Mouse (Mus musculus): Measurements from ENCODE around the gene Fkrp. TPM values are rescaled to one million over a fixed set of nuclear protein-coding genes. Genes with fewer than 3 reads are reported as not detected.

Gene Fkrp
- polyA plus RNA-seq, 1 experiment: 17.2 TPM

DNA sequence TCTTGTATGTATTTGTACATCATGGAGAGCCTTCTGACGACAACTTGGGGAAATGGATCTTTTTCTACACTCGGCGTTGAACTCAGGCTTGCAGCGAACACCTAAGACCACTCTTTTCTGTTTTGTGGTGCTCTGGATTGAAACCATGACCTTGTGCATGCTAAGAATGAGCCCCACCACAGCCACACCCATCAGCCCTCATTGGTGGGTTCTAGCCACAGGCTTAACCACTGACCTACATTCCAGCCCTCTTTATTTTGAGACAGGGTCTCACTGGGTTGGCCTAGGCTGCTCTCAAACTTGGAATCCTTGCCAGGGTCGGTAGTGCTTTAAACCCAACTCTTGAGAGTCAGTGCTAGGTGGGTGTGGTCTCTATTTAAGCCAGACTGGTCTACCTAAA is 21.6 kb downstream of the Fkrp start:
- no peak for DNase-seq (ENCODE audit: low spot score)

DNA sequence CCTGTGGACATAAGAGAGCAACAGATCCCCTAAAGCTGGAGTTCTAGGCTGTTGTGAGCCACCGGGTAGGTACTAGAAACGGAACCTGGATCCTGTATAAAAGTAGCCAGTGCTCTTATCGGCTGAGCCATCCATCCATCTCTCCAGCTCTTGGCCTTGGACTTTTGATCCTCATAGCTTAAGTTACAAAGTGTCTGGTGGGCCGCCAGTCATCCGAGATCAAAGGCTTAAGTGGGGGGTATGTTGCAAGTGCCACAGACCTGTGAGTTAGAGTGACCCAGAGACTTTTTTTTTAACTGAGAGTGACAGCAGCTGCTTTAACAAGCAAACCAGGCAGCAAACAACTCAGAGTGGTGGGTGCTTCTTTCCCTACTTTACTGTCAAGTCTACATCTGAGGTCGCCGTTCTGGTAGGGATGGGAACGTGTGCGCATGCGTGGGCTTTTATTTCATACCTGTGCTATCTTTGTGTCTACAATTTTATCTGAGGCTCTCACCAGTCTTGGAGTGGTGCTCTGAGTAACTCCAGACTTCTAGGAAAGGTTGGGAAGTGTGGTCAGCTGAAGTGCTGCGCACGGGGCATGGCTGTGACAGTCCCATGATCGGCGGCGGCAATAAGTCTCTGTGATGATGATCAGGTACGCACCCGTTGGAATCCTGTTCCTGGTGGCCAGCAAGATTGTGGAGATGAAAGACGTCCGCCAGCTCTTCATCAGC is 23.4 kb downstream of the Fkrp start:
- DNase-seq (ENCODE audit: low spot score): no peak

DNA sequence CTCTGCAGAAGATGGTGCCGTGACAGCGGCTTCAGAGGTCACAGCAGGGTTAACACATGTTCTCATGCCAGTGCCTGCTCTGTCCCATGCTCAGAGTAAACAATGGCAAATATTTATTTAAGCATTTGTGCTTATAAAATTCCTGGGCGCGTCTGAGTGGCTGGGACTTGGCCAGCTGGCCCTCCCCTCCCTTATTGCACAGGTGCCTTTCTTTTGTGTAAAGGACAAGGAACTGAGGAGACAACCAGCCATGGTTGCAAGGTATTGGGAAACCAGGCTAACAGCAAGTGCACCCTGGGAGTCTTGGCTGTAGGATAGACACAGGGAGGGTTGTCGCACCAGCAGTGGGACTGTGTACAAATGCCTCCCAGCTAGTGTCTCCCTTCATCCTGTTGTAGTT is 24.2 kb downstream of the Fkrp start:
- DNase-seq (ENCODE audit: low spot score): no peak

DNA sequence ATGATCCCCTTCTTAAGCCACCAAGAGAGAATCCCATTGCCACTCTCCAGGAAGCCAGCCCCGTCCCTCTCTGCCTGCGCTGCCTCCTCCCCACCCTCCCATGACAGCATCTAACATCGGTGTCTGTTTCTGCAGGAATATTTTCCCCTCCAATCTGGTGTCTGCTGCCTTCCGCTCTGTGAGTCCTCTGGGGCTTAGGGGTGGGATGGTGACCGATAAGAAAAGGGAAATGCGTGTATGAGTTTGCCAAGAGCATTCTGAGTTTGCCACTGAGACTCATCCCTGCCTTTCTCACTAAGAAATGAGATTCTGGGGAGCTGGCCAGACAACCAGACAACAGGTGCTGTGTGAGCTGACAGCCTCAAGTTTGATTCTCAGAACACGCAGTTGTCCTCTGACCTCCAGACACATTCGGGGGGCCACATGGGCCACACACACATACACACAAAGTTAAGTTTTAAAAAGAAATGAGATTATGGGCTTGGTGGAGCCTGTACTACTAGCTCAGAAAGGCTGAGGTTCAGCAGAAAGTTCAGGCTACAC is 30.9 kb downstream of the Fkrp start:
- DNase-seq (ENCODE audit: low spot score): no peak

DNA sequence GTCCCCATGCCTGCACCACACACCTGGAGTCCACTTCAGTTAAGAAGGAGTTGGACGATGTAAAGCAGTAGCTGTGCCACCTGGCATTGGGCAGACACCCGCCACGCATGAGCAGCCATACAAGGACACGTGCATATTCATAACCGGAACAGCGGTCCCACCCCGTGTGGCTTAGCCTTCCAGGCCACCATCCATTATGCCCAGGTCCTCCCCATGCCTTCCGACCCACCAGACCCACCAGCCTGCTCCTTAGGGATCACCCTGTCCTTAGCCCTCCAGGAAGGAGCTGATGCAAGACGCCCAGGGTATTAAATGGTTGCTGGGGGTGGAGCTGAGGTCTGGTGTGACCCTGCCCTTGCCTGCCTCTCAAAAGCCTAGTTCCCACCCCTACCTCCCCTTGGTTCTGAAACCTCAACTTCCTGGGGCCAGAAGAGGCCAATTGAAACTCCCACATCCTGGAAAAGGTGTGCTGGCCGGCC is 32.0 kb downstream of the Fkrp start:
- no peak for DNase-seq (ENCODE audit: low spot score)

DNA sequence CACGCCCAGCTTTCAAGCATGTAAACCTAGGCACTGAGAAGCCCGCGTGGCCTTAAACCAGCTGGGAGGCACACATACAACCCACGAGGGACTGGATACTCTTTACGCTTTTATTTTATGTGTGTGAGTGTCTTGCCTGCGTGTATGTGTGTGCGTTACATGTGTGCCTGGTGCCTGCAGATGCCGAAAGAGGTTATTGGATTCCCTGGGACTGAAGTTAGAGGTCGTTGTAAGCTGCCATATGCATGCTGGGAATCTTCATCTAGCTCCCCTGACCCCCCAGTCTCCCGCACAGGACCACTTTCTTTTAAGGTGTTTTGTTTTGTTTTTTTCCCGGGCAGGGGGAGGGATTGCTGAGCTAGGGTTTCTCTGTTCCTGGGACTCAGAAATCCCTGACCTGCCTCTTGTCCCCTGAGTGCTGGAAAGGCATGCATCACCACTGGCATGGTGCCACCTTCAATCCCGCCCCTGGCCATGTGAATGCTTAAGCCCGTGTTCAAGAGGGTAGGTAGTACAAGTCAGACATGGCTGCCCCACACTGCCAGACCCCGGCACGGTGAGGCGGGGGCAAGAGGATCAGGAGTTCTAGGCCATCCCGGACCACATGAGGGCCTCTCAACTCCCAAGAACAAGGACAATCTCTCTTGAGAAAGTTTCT is 32.6 kb downstream of the Fkrp start:
- DNase-seq (ENCODE audit: low spot score): peak; percentile 38

DNA sequence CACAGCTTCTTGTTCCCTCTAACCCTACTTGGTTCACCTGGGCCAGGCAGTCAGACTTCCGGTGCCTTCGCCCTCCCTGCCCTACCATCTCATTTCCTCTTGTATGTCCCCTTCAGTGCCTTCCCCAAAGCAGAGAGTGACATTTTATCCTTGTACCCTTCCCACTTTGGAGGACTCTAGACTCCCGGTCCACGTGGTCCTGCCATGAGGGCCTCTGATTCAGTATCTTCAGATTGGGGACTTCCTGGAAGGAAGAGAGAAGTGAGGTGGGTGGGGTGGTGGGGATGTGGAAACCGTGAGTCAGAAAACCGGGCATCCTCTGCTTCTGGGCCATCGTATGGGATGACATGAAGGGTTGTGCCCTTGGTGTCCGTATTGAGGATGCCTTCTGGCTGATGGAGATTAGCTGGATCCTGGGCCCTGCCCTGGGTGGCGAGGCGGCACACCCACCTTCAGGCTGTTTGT is 33.3 kb downstream of the Fkrp start:
- no peak for DNase-seq (ENCODE audit: low spot score)

DNA sequence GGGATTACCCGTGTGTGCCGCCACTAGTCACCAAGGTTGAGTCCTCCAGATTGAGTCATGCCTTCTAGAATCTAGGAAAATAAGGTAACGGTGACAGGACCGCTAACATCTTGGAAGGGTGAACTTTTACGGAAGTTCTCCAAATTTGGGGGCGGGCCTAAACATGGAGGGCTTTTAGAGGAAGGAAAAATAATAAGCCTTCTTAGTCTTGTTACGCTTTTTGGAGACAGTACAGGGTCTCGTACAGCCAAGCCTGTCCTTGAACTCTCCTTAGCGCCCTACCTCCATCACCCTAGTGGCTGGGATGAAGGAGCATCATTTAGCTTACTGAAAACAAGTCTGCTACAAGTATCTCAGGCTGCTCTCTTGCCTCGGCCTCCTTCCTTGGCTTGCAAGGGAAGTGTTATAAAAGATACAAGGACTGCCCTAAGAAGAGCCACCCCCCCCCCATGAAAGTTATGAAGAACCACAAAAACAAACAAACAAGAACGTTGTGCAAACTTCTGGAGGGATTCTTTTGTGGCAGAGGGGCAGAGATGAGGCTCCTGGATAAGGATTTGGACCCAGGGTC is 33.9 kb downstream of the Fkrp start:
- no peak for DNase-seq (ENCODE audit: low spot score)

DNA sequence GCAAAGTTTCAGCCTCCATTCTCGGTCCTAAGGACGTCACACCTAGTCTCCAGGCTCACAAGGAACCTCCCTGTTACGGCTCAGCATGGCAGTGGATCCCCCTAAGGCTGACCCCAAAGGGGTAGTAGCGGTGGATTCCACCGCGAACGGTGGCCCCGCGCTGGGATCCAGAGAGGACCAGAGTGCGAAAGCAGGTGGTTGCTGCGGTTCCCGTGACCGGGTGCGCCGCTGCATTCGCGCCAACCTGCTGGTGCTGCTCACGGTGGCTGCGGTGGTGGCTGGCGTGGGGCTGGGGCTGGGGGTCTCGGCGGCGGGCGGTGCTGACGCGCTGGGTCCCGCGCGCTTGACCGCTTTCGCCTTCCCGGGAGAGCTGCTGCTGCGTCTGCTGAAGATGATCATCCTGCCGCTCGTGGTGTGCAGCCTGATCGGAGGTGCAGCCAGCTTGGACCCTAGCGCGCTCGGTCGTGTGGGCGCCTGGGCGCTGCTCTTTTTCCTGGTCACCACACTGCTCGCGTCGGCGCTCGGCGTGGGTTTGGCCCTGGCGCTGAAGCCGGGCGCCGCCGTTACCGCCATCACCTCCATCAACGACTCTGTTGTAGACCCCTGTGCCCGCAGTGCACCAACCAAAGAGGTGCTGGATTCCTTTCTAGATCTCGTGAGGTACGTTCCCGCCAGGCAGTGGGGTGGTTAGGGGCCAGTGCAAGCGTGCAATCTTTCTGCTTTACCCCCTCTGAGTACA is 34.5 kb downstream of the Fkrp start:
- DNase-seq (ENCODE audit: low spot score): peak; percentile 45

DNA sequence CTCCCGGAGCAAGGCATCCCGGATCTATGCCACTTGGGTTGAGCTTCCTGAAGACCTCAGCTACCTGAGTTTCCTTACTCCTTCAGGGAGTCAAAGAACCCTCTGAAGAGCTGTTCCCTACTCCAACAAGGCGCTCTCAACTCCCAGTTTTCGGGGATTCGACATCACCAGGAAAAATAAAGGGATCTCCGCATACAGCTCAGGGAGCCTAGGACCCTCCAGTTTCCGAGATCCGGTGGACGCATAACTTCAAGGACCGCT is 35.0 kb downstream of the Fkrp start:
- no peak for DNase-seq (ENCODE audit: low spot score)

DNA sequence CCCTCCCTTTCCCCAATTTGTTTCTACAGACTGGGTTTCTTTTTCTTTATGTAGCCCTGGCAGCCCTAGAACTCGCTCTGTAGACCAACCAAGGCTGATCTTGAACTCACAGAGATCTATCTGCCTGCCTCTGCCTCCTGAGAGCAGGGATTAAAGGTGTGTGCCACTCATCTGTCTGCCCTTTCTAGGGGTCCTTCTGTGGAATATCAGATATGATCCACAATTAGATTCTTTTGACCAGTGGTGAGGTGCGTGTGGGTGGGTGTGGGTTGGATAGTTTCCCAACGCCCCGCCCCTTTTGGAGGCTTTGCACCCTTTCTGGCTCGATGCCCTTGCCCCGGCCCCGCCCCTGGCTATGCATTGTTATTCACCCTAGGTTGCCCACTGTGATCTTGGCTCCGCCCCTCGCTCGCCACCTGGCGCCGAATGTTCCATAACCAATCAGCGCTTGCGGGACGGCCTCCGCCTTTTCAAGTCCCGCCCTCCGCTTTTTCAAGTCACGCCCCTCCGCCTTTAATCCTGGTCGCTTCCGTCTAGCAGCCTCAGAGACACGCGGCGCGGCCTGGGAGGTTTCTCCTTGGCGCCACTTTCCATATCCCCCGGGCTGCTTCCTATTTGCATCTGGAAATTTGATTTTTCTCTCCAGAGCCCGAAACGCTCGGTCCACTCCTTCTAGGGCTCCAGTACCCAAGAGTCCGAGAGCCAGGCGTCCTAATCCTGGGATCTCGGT is 35.5 kb downstream of the Fkrp start, which contains the start of gene Slc1a5:
Gene Slc1a5 (plus strand): TSS at position 516 of the 730 bp plus-strand sequence.
- peak; percentile 91 for DNase-seq (ENCODE audit: low spot score)

DNA sequence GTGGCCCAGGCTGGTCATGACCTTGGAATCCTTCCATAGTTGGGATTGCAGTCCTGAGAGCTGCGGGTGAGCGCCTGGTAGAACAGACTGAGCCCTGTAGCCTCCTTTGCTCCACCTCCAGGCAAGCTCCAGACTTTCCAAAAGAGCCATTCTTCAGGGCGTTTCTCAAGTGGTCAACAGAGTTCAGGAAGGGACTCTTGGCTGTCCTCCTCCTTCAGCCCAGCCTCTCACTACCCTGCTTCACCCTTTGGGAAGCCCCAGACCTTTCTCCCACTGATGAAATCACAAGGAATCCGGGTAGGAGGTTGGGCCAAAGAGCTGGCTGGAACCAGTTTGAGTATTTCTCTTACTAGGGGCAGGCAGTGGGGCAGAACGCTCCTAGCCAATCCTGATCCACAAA is 36.5 kb downstream of the Fkrp start:
- peak; percentile 41 for DNase-seq (ENCODE audit: low spot score)

DNA sequence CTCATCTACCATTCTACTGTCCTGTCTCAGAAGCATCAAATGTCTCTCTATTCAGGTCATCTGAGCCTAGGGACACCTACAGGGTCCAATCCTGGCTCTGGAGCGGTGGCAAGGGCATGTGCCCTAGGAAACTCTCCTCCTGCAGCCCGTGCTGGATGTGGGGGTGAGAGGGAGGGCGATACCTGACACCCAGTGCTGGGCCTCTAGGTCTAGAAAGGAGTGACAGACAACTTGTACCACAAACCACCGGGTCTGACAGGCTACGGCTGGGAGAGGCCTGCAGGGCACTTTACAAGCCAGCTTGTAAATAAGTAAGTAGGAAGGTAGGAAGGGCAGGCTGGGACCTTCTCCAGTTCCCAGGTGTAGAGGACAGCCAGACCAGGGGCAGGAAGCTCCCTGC is 40.6 kb downstream of the Fkrp start:
- no peak for DNase-seq (ENCODE audit: low spot score)

DNA sequence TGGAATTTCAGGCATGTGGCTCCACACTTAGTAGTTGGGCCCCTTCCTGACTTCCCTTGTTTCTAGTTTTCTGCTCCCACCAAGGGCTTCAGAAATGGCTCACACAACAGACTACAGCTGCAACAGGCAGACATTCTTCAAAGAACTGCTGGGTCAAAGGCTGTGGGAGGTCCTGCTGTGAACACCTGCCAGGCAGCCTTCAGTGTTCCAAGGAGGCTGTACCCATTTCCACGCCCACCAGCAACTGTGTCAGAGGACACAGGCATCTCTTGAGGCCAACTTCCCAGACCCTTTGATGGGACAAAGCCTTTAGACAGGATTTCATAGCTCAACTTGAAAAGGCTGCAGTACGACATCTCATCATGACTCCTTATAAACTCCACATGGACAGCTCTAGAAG is 50.1 kb downstream of the Fkrp start:
- no peak for DNase-seq (ENCODE audit: low spot score)

DNA sequence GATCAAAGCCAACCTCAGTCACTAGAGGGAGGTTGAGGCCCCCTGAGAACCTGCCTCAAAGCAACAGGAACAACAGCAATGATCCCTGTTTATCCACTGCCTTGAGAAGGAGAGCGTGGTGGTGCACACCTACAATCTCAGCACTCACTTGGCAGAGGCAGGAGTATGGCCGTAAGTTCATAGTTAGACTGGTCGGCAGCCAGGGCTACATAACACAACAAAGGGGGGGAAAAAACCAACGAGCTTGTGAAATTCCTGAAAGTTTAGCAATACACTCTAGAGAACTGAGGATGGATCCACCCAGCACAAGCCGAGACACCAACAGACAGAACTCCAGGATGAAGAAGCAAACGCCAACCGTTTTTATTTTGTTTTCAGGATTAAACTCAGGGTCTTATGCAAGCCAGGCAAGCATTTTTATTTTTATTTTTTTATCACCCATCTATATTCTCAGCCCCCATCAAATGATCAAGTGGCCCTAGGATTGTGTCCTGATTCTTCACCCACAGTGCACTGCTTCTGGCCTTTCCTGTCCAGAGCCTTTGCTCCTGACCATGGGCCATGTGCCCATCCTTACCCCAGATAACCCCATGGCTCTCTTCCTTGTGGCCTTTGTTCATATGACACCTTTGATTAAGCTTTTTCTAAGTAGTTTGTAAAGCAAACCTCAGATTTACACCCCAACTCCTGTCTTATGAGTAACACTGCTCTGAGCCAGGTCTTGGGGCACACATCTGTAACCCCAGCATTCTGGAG is 52.9 kb downstream of the Fkrp start:
- no peak for DNase-seq (ENCODE audit: low spot score)

DNA sequence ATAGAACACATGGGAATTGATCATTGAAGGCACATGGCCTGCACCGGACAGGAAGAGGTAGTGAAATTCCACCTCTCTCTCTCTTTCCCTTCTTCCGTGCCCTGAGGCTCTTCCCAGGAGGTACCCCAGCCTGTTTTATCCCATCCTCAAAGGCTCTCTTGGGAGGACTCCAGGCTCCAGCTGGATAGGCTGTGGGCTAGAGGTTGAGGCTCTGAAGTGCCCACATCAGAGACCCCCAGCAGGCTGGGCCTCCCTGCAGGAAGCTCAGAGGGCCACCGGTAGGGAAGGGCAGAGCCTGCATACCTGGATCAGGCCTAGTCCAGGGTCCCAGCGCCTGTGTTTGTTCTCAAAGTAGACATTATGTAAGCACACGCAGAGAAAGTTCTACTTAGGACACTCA is 54.9 kb downstream of the Fkrp start:
- no peak for DNase-seq (ENCODE audit: low spot score)

DNA sequence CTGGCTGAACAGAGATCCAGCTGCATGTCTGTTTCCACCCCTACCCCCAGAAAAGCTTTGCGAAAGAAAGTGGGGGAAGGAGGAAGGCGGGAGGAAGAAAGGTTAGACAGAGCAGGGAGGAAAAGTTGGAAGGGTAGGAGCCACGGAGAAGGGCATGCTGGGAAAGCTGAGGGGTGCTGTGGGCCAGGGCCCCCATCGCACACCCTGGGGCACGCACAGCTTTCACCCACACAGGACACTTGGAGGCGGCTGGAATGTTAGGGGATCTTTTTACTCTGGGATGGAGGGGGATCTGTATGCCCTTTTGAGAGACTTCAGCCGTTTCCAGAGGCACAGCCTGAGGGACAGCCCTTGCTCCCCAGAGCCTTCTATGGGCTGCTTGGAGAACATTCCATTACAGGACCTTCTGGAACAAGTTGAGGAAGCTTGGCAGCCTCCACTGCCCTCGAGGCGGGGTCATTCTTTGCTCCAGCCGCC is 55.5 kb downstream of the Fkrp start:
- DNase-seq (ENCODE audit: low spot score): peak; percentile 38

DNA sequence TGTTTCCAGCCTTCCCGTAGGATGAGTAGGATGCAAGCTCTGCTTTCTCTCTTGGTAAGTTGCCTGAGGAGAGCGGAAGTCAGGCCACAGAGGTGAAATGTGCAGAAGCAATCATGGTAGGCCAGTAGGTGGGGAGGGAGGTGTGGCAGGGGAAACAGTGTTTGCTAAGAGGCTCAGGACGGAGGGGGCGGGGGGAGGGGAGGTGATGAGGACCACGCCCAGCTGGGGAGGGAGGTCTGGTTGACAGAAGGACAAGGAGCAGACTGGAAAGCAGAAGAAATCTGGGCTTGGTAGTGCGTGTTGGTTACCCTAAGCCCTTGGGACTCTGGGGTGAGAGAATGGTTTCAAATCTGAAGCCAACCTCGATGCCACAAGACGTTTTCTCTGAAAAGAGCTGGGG is 56.2 kb downstream of the Fkrp start:
- no peak for DNase-seq (ENCODE audit: low spot score)
